Mouse (Mus musculus): ENCODE data around the gene Bcor. TPM values are rescaled to one million over a fixed set of nuclear protein-coding genes. Genes with fewer than 3 reads are reported as not detected.

Bcor gene
- polyA plus RNA-seq, 1 experiment from 2014 or later: 15.0 TPM

GRCm38 (mm10) chrX:12006031-12006881 lies 153.9 kb downstream of the Bcor start:
- 3% methylated on average over 38 of the region's 57 CpGs for WGBS
- Histone ChIP-seq H3K27me3 (replicated peaks; ENCODE audit: control insufficient read depth, insufficient read depth, low read length) (peaks cover 57% of the 10 kb centered on the region), H3K27ac (replicated peaks; ENCODE audit: low read depth, low read length) (peak overlapping the region; percentile 82), H3K4me1 (ENCODE audit: control insufficient read depth, insufficient read depth, low read length) (peaks cover 13% of the 10 kb centered on the region), H3K36me3 (ENCODE audit: control insufficient read depth, insufficient read depth, low read length) (no peaks in the 10 kb centered on the region), H3K9ac (ENCODE audit: low read depth, low read length) (peak overlapping the region; percentile 67), H3K4me3 (ENCODE audit: low read depth, low read length) (peak overlapping the region; percentile 46), H3K9me3 (ENCODE audit: control insufficient read depth, low read length) (no peaks in the 10 kb centered on the region), H3K4me2 (ENCODE audit: low read depth, low read length) (peak overlapping the region; percentile 68)
- DNase-seq (ENCODE audit: low spot score): peak; percentile 80
- ATAC-seq (ENCODE audit: low read depth): peak; percentile 77

DNA sequence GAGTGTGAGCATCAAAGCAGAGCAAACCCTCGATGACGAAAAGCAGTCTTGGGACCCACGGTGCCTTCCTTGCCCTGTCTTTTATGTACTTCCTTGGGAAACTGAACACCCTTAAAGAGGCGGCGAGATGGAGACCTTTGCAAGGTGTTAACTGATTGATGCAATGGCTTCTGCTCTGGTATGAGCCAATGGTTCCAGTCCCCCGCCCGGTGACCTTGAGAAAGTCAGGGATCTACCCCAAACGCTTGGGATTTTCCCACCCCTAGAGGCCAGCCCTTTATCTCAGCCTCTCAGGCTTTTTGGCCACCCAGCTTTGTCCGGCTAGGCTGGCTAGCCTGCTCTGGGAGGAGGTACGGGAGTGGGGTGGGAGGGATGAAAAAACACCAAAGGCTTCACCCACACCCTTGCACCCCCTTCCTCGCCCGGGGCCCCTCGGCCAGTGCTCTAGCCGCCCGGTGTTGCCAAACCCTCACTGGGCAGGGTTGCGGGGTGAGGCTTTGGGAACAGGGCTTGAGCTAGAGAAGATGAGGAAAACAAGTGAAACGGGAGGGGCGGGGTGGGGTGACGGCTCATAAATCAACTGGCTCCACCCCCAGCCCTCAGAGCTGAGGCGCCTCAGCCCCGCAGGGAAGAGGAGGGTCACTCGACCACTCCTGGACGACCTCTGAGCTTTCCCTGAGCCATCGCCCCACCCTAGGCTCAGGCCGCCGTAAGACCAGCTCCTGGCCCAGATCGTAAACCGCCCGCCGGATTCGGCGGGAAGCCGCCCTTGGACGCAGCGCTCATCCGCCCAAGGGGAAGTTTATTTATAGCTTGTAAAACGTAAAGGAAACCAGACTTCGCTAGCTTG lies 154.7 kb downstream of the Bcor start:
- H3K4me1 ChIP-seq (ENCODE audit: control insufficient read depth, insufficient read depth, low read length): peaks cover 16% of the 10 kb centered on the region

GRCm38 (mm10) chrX:12004416-12004815 lies 155.7 kb downstream of the Bcor start:
- ATAC-seq (ENCODE audit: low read depth) (no peak), DNase-seq (ENCODE audit: low spot score) (no peak)
- Histone ChIP-seq H3K4me1 (ENCODE audit: control insufficient read depth, insufficient read depth, low read length) (peaks cover 16% of the 10 kb centered on the region), H3K9me3 (ENCODE audit: control insufficient read depth, low read length) (no peaks in the 10 kb centered on the region), H3K27ac (replicated peaks; ENCODE audit: low read depth, low read length) (no peak overlapping the region), H3K4me2 (ENCODE audit: low read depth, low read length) (no peak overlapping the region), H3K36me3 (ENCODE audit: control insufficient read depth, insufficient read depth, low read length) (no peaks in the 10 kb centered on the region), H3K9ac (ENCODE audit: low read depth, low read length) (no peak overlapping the region), H3K27me3 (replicated peaks; ENCODE audit: control insufficient read depth, insufficient read depth, low read length) (peaks cover 75% of the 10 kb centered on the region), H3K4me3 (ENCODE audit: low read depth, low read length) (no peak overlapping the region)
- WGBS: 23% methylated on average over 16 of the region's 16 CpGs

More for the DNA sequence above, 154.7 kb downstream of the Bcor start:
- ATAC-seq (ENCODE audit: low read depth): no peak
- Histone ChIP-seq H3K4me2 (ENCODE audit: low read depth, low read length) (peak overlapping the region; percentile 68), H3K36me3 (ENCODE audit: control insufficient read depth, insufficient read depth, low read length) (no peaks in the 10 kb centered on the region), H3K27me3 (replicated peaks; ENCODE audit: control insufficient read depth, insufficient read depth, low read length) (peaks cover 65% of the 10 kb centered on the region), H3K9ac (ENCODE audit: low read depth, low read length) (peak overlapping the region; percentile 67; the same call in 1 of the 2 replicates), H3K27ac (replicated peaks; ENCODE audit: low read depth, low read length) (peak overlapping the region; percentile 82), H3K9me3 (ENCODE audit: control insufficient read depth, low read length) (no peaks in the 10 kb centered on the region), H3K4me3 (ENCODE audit: low read depth, low read length) (peak overlapping the region; percentile 46)
- DNase-seq (ENCODE audit: low spot score): peak; percentile 53
- WGBS: 10% methylated on average over 30 of the region's 38 CpGs

GRCm38 (mm10) chrX:12003947-12004346 lies 156.2 kb downstream of the Bcor start:
- H3K4me3 ChIP-seq (ENCODE audit: low read depth, low read length): no peak overlapping the region
- H3K27me3 ChIP-seq (replicated peaks; ENCODE audit: control insufficient read depth, insufficient read depth, low read length): peaks cover 79% of the 10 kb centered on the region
- H3K4me2 ChIP-seq (ENCODE audit: low read depth, low read length): no peak overlapping the region
- WGBS: 25% methylated on average over 6 of the region's 6 CpGs
- H3K9me3 ChIP-seq (ENCODE audit: control insufficient read depth, low read length): no peaks in the 10 kb centered on the region
- H3K4me1 ChIP-seq (ENCODE audit: control insufficient read depth, insufficient read depth, low read length): peaks cover 16% of the 10 kb centered on the region
- no peak overlapping the region for H3K27ac ChIP-seq (replicated peaks; ENCODE audit: low read depth, low read length)
- H3K36me3 ChIP-seq (ENCODE audit: control insufficient read depth, insufficient read depth, low read length): no peaks in the 10 kb centered on the region
- no peak for DNase-seq (ENCODE audit: low spot score)
- no peak overlapping the region for H3K9ac ChIP-seq (ENCODE audit: low read depth, low read length)
- ATAC-seq (ENCODE audit: low read depth): no peak

- ATAC-seq (ENCODE audit: low read depth) (no peak), DNase-seq (ENCODE audit: low spot score) (no peak)
- 12% methylated on average over 1 of the region's 1 CpGs for WGBS
- Histone ChIP-seq H3K9ac (ENCODE audit: low read depth, low read length) (peak overlapping the region; percentile 27; the same call in 1 of the 2 replicates), H3K27ac (replicated peaks; ENCODE audit: low read depth, low read length) (no peak overlapping the region), H3K27me3 (replicated peaks; ENCODE audit: control insufficient read depth, insufficient read depth, low read length) (peaks cover 79% of the 10 kb centered on the region), H3K9me3 (ENCODE audit: control insufficient read depth, low read length) (no peaks in the 10 kb centered on the region), H3K36me3 (ENCODE audit: control insufficient read depth, insufficient read depth, low read length) (no peaks in the 10 kb centered on the region), H3K4me3 (ENCODE audit: low read depth, low read length) (no peak overlapping the region), H3K4me2 (ENCODE audit: low read depth, low read length) (no peak overlapping the region), H3K4me1 (ENCODE audit: control insufficient read depth, insufficient read depth, low read length) (peaks cover 17% of the 10 kb centered on the region)
Observed at GRCm38 (mm10) chrX:12003539-12003938, 156.6 kb downstream of the Bcor start.

GRCm38 (mm10) chrX:12003106-12003505 lies 157.0 kb downstream of the Bcor start:
- DNase-seq (ENCODE audit: low spot score) (no peak), ATAC-seq (ENCODE audit: low read depth) (no peak)
- Histone ChIP-seq H3K9ac (ENCODE audit: low read depth, low read length) (peak overlapping the region; percentile 27; the same call in 1 of the 2 replicates), H3K4me1 (ENCODE audit: control insufficient read depth, insufficient read depth, low read length) (peaks cover 21% of the 10 kb centered on the region), H3K36me3 (ENCODE audit: control insufficient read depth, insufficient read depth, low read length) (no peaks in the 10 kb centered on the region), H3K9me3 (ENCODE audit: control insufficient read depth, low read length) (no peaks in the 10 kb centered on the region), H3K27me3 (replicated peaks; ENCODE audit: control insufficient read depth, insufficient read depth, low read length) (peaks cover 79% of the 10 kb centered on the region), H3K4me3 (ENCODE audit: low read depth, low read length) (no peak overlapping the region), H3K27ac (replicated peaks; ENCODE audit: low read depth, low read length) (no peak overlapping the region), H3K4me2 (ENCODE audit: low read depth, low read length) (no peak overlapping the region)
- 18% methylated on average over 9 of the region's 9 CpGs for WGBS

DNA sequence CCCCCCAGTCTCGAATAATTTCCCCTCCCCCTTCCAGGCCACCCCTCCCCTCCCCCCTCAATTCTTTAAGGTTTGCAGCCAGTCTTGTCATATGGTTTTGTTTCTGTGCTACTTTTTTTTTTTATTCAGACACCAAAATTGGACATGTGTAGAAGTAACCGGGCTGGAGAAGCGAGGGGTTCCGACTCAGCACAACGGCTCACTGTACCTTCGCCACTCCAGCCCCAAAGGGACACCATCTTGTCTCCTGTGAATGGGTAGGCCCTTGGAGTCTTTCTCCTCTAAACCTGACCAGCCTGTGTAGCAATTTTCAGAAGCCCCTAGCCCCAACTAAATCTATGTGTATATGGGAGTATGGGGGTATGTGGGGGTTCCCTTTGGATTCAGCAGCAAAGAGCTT lies 157.6 kb downstream of the Bcor start:
- H3K4me1 ChIP-seq (ENCODE audit: control insufficient read depth, insufficient read depth, low read length): peaks cover 21% of the 10 kb centered on the region
- peaks cover 80% of the 10 kb centered on the region for H3K27me3 ChIP-seq (replicated peaks; ENCODE audit: control insufficient read depth, insufficient read depth, low read length)
- H3K9me3 ChIP-seq (ENCODE audit: control insufficient read depth, low read length): no peaks in the 10 kb centered on the region
- H3K27ac ChIP-seq (replicated peaks; ENCODE audit: low read depth, low read length): no peak overlapping the region
- H3K9ac ChIP-seq (ENCODE audit: low read depth, low read length): no peak overlapping the region
- ATAC-seq (ENCODE audit: low read depth) (no peak), DNase-seq (ENCODE audit: low spot score) (no peak)
- H3K4me2 ChIP-seq (ENCODE audit: low read depth, low read length): no peak overlapping the region
- H3K4me3 ChIP-seq (ENCODE audit: low read depth, low read length): no peak overlapping the region
- 21% methylated on average over 5 of the region's 6 CpGs for WGBS
- no peaks in the 10 kb centered on the region for H3K36me3 ChIP-seq (ENCODE audit: control insufficient read depth, insufficient read depth, low read length)

DNA sequence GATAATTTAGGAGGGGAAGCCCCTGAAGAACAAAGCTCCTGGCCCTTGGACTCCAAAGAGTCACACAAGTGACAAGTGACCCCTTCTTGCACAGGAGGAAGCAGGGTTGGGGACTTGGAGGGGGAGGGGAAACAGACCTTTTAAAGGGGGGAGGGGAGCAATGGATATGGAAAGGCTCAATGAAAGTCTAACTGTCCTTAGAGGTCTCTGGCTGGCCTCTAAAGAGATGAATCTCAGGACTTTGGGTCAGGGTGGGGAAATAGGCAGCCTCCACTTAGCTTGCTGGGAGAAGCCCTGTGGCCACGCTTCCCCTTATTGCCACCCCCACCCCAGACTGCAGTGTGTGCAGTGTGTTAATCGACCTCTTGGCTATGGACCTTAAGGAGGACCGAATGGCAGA lies 158.2 kb downstream of the Bcor start:
- DNase-seq (ENCODE audit: low spot score): no peak
- H3K9me3 ChIP-seq (ENCODE audit: control insufficient read depth, low read length): no peaks in the 10 kb centered on the region
- no peak overlapping the region for H3K4me2 ChIP-seq (ENCODE audit: low read depth, low read length)
- WGBS: 0% methylated on average over 2 of the region's 3 CpGs
- H3K36me3 ChIP-seq (ENCODE audit: control insufficient read depth, insufficient read depth, low read length): no peaks in the 10 kb centered on the region
- H3K4me3 ChIP-seq (ENCODE audit: low read depth, low read length): no peak overlapping the region
- H3K27me3 ChIP-seq (replicated peaks; ENCODE audit: control insufficient read depth, insufficient read depth, low read length): peaks cover 75% of the 10 kb centered on the region
- no peak overlapping the region for H3K27ac ChIP-seq (replicated peaks; ENCODE audit: low read depth, low read length)
- H3K9ac ChIP-seq (ENCODE audit: low read depth, low read length): no peak overlapping the region
- ATAC-seq (ENCODE audit: low read depth): no peak
- peaks cover 21% of the 10 kb centered on the region for H3K4me1 ChIP-seq (ENCODE audit: control insufficient read depth, insufficient read depth, low read length)
